Mouse (Mus musculus): Measurements from ENCODE around the gene Gm45844. TPM values are rescaled to one million over a fixed set of nuclear protein-coding genes. Genes with fewer than 3 reads are reported as not detected.

The Gm45844 gene
- polyA plus RNA-seq (2012; ENCODE audit: low replicate concordance), result not detected in 2 replicates

GRCm38 (mm10) chr7:7277966-7278567 lies at the start of gene Gm45844:
Gm45844 (minus strand) TSS chr7:7278289.

DNA sequence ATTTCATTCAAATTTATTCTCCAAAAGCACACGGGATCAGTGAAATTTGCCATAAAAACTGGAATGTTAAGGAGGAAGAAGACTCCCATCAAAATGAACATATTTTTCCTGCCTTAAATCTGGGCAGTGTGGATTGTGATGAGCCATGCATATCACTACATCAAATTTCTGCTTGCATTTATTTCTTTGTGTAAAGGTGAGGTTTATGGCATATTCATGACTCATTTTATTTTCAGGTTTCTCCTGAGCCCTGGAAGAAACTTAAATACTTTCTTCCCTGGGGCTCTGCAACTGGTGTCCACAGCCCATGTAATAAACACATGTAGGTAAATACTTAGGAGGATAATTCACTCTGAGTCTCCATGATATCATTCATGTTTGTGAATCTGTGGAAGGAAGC lies 30.9 kb downstream of the Gm45844 start, which contains the start of gene Vmn2r29:
TSS of gene Vmn2r29 (minus strand) at position 101 of the 400 bp plus-strand sequence.

GRCm38 (mm10) chr7:7209313-7210151 lies 68.6 kb downstream of the Gm45844 start, which contains the start of gene Zfp772:
Zfp772 (minus strand) TSS chr7:7209998.

GRCm38 (mm10) chr7:7171227-7172147 lies 106.6 kb downstream of the Gm45844 start, which contains the start of gene Zfp418:
Zfp418 (plus strand) TSS chr7:7171330.

Other genes with a start within 250 kb of the Gm45844 start
- 3.6 and 4.2 TPM in 2 replicates for gene Zfp954, start 156.8 kb downstream of the Gm45844 start, polyA plus RNA-seq (2012; ENCODE audit: low replicate concordance)
- 0.16 and 0.22 TPM in 2 replicates for gene Zfp773, start 141.5 kb downstream of the Gm45844 start, polyA plus RNA-seq (2012; ENCODE audit: low replicate concordance)
- 0.66 and 0.74 TPM in 2 replicates for gene Zfp418, start 107.0 kb downstream of the Gm45844 start, polyA plus RNA-seq (2012; ENCODE audit: low replicate concordance)
- 0.11 and 0.31 TPM in 2 replicates for gene Zfp772, start 68.3 kb downstream of the Gm45844 start, polyA plus RNA-seq (2012; ENCODE audit: low replicate concordance)
- gene Vmn2r29, start 31.0 kb downstream of the Gm45844 start, polyA plus RNA-seq (2012; ENCODE audit: low replicate concordance), result not detected in 2 replicates
- gene Clcn4, start 22.6 kb upstream of the Gm45844 start, polyA plus RNA-seq (2012; ENCODE audit: low replicate concordance), result 10.6 and 13.0 TPM in 2 replicates
- 0.03 TPM in 1 of 2 replicates, not detected in the other for gene Vmn2r30, start 59.3 kb upstream of the Gm45844 start, polyA plus RNA-seq (2012; ENCODE audit: low replicate concordance)
- not detected in 2 replicates for gene Gm45783, start 96.3 kb upstream of the Gm45844 start, polyA plus RNA-seq (2012; ENCODE audit: low replicate concordance)
- gene Vmn2r31, start 121.4 kb upstream of the Gm45844 start, polyA plus RNA-seq (2012; ENCODE audit: low replicate concordance), result not detected in 2 replicates
- gene Vmn2r32, start 201.7 kb upstream of the Gm45844 start, polyA plus RNA-seq (2012; ENCODE audit: low replicate concordance), result not detected in 2 replicates

Data from hematopoietic multipotent progenitor cell, adult 10-12 weeks (in vitro differentiated cells).